Mouse (Mus musculus) spleen, postnatal 10 days (tissue): Measurements from ENCODE around the gene Gm20772.
"Not testable (repeated sequence)": the region's sequence is repeated elsewhere in the genome, so short reads cannot be mapped to it uniquely, and the experiment has no call there.

Experiments
- DNase-seq, 2 experiments: peaks; one replicate each; pipeline ENCODE4 v3.0.0; 2021 to 2022; ENCODE audit warnings: low spot score in 2 of 2

The Gm20772 gene

GRCm38 (mm10) chrY:17874441-17874840 is at the start of gene Gm20772, which contains the start of gene Gm20831:
Gene Gm20772, plus strand, starts transcription at chrY:17874741.
Gene Gm20831, plus strand, starts transcription at chrY:17874741.
- not testable (repeated sequence) for DNase-seq

GRCm38 (mm10) chrY:17846166-17846565 is 28.4 kb upstream of the Gm20772 start, which contains the start of gene Gm21904:
Gene Gm21904, minus strand, starts transcription at chrY:17846266.
- not testable (repeated sequence) for DNase-seq
